Mouse (Mus musculus) midbrain, embryonic 16.5 days (tissue): ENCODE data around the gene Etfbkmt. TPM values are rescaled to one million over a fixed set of nuclear protein-coding genes. Genes with fewer than 3 reads are reported as not detected.

Source experiments
- polyA plus RNA-seq: library from polyadenylated mRNA; unstranded; fragments of >200 nt; fragmentation: Nextera tagmentation; extraction: Ambion mirVana; gene quantifications from 2 replicates; pipeline ENCODE4 v1.2.1, GENCODE M21; 2015

Gene Etfbkmt
- polyA plus RNA-seq, 1 experiment from 2014 or later = 7.9 TPM

Other genes with a start within 250 kb of the Etfbkmt start
- gene Caprin2, start 243.6 kb upstream of the Etfbkmt start, polyA plus RNA-seq = 9.3 and 11.5 TPM in 2 replicates
- 30.7 and 46.2 TPM in 2 replicates for gene Sinhcaf, start 193.4 kb upstream of the Etfbkmt start, polyA plus RNA-seq
- gene Dennd5b, start 38.2 kb upstream of the Etfbkmt start, polyA plus RNA-seq = 14.2 and 15.1 TPM in 2 replicates
- not detected in 2 replicates for gene Gm10203, start 9.7 kb upstream of the Etfbkmt start, polyA plus RNA-seq
- 110 and 112 TPM in 2 replicates for gene Amn1, start 48.9 kb downstream of the Etfbkmt start, polyA plus RNA-seq
- gene Resf1, start 169.6 kb downstream of the Etfbkmt start, polyA plus RNA-seq = 26.7 and 29.9 TPM in 2 replicates